Mouse (Mus musculus) hindbrain, embryonic 12.5 days (tissue): ENCODE measurements around the gene Meis3. TPM values are rescaled to one million over a fixed set of nuclear protein-coding genes. Genes with fewer than 3 reads are reported as not detected.

Source experiments
- ATAC-seq: fragments of 200-750 bp; cut with Nextera tagmentation; 2 replicates; pipeline ENCODE4 v1.8.0; 2017; ENCODE audit warnings: moderate TSS enrichment; ENCODE audit not compliant: low FRiP score
- H3K27ac ChIP-seq: fragments of 300-500 bp; sonication (generic); 2 replicates; pipeline ENCODE4 v1.5.1; 2016; ENCODE audit warnings: mild to moderate bottlenecking
- H3K27me3 ChIP-seq: fragments of 300-500 bp; sonication (generic); 2 replicates; pipeline ENCODE4 v1.6.1; 2016; ENCODE audit warnings: mild to moderate bottlenecking
- H3K36me3 ChIP-seq: fragments of 300-500 bp; sonication (generic); 2 replicates; pipeline ENCODE4 v1.6.1; 2016; ENCODE audit warnings: mild to moderate bottlenecking
- H3K4me1 ChIP-seq: fragments of 300-500 bp; sonication (generic); 2 replicates; pipeline ENCODE4 v1.6.1; 2016
- H3K4me2 ChIP-seq: fragments of 300-500 bp; sonication (generic); replicated peaks from 2 replicates; pipeline ENCODE4 v1.6.1; 2016; ENCODE audit warnings: mild to moderate bottlenecking
- H3K4me3 ChIP-seq: fragments of 300-500 bp; sonication (generic); 2 replicates; pipeline ENCODE4 v1.5.1; 2016; ENCODE audit warnings: mild to moderate bottlenecking
- H3K9ac ChIP-seq: fragments of 300-500 bp; sonication (generic); 2 replicates; pipeline ENCODE4 v1.6.1; 2016; ENCODE audit warnings: mild to moderate bottlenecking, moderate library complexity
- H3K9me3 ChIP-seq: fragments of 300-500 bp; sonication (generic); replicated peaks from 2 replicates; pipeline ENCODE4 v1.6.1; 2016; ENCODE audit warnings: mild to moderate bottlenecking
- WGBS: fragments of 180-500 bp; shearing (Covaris S2); methylation state at CpG from one replicate; pipeline ENCODE4 v1.1.7; 2016; 5-methylcytosine and 5-hydroxymethylcytosine counted together
- polyA plus RNA-seq: library from polyadenylated mRNA; unstranded; fragments of >200 nt; fragmentation: Nextera tagmentation; extraction: Ambion mirVana; gene quantifications from 2 replicates; pipeline ENCODE4 v1.2.1, GENCODE M21; 2016

The Meis3 gene
- 136 and 138 TPM in 2 replicates for polyA plus RNA-seq

DNA sequence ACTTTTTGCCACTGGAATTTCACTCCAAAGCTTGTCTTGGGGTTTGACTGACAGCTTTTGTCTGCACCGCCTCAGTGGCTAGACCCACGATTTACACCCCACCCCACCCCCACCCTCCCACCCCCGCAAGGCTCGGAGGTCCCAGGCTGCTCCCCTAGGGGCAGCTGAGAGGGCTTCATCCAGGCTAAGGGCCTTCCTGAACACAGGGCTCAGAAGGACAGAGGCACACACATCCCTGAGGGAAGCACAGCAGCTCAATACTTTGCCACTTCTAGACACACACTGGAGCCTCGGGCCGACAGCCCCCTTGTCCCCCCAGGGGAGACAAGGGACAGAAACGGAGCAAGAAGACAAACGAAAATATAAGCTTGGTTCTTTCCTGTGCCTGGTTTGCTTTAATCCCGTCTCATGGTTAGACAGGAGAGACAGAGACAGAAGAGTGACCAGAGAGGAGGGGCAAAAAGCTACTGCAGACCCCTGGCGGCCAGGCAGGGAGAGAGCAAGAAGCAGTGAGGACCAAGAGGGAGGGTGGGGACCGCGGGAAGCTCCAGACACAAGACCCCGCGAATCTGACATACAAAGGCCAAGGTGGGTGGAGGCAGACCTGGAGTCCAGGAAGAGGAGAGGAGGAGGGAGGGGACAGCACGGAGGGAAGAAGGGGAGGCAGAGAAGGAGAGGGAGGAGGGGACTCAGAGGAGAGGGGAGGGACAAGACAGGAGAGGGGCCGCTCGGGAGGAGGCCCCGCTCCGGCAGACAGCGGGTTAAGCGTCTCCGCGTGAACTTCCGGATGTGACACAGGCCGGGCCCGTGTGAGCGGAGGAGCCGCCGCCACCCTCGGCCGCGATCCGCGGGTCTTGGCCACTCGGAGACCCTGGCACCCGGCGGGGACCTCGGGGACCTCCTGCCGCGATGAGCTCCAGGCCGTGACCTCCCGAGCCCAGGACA, at the start of gene Meis3:
Gene Meis3 (plus strand): TSS at position 494 of the 945 bp plus-strand sequence.
- Histone ChIP-seq H3K4me2 (peak within 1 kb of the TSS; percentile 72), H3K9me3 (no peaks in the 10 kb centered on the region), H3K36me3 (peaks cover 27% of the 10 kb centered on the region), H3K4me3 (peak within 1 kb of the TSS; percentile 55), H3K9ac (peak within 1 kb of the TSS; percentile 75), H3K4me1 (peaks cover 48% of the 10 kb centered on the region), H3K27me3 (peaks cover 2% of the 10 kb centered on the region; the same call in 1 of the 2 replicates), H3K27ac (peak within 1 kb of the TSS; percentile 94)
- WGBS, result under 1% methylated on average over 34 of the region's 42 CpGs
- peak; percentile 90 for ATAC-seq

DNA sequence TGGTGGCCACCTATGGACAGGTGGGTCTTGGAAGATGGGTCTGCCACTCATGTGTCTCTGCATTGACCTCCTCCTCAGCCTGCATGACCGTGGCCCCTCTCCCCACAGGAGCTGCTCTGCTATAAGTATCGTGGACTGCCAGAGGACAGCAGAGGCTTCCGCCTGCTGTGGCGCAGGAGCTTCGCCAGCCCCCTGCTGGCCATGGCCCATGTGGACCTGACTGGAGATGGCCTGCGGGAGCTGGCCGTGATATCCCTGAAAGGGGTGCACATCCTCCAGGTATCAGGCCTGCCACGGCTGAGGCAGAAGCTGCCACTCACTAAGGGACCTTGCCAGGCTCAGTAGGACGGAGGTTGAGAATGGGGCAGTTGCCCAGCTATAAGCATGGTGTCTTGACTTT, 49.1 kb upstream of the Meis3 start:
- ATAC-seq, result no peak
- WGBS, result 78% methylated on average over 9 of the region's 9 CpGs
- no peaks in the 10 kb centered on the region for H3K9me3 ChIP-seq
- no peak overlapping the region for H3K4me3 ChIP-seq
- no peak overlapping the region for H3K9ac ChIP-seq
- H3K27me3 ChIP-seq, result no peaks in the 10 kb centered on the region
- no peak overlapping the region for H3K27ac ChIP-seq
- peaks cover 9% of the 10 kb centered on the region for H3K36me3 ChIP-seq
- no peak overlapping the region for H3K4me2 ChIP-seq
- H3K4me1 ChIP-seq, result peaks cover 17% of the 10 kb centered on the region

DNA sequence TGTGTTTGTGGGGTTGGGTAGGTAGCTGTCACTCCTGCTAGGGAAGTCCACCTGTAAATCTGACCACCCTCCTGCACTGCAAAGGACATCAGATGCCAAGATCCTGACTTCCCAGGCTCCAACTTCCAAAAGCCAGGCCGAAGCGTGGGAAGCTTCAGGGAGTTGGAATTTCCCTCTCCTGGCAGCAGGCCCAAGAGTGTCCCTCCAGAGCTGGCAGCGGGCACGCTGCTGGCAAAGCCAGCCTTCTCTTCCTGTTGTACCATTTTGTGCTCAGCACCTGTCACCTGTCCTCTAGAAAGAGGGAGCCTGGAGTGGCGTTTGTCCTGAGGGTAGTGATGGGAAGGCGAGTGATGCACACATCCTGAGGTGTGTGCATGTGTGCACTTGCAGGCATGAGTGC, 46.5 kb upstream of the Meis3 start:
- H3K36me3 ChIP-seq, result peaks cover 9% of the 10 kb centered on the region
- H3K4me1 ChIP-seq, result peaks cover 42% of the 10 kb centered on the region
- no peak overlapping the region for H3K4me3 ChIP-seq
- ATAC-seq, result no peak
- H3K4me2 ChIP-seq, result no peak overlapping the region
- 91% methylated on average over 6 of the region's 6 CpGs for WGBS
- no peak overlapping the region for H3K9ac ChIP-seq
- H3K9me3 ChIP-seq, result no peaks in the 10 kb centered on the region
- H3K27me3 ChIP-seq, result no peaks in the 10 kb centered on the region
- H3K27ac ChIP-seq, result no peak overlapping the region

DNA sequence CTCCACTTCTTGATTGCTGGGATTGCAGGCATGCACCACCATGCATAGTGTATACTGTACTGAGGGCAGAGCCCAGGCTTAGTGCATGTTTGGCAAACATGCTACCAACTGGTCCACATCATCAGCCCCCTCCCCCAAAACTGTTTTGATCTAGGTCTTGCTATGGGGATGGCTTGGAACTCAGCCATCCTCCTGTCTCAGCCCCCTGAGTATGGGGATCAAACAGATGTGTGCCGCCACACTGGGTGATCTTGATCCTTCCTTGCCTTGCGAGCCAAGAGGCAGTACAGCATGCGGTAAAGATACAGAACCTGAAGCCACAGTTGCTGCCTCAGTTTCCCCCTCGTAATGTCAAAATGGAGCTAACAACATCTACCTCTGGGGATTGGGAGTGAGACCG, 46.0 kb upstream of the Meis3 start:
- Histone ChIP-seq H3K27ac (peak overlapping the region; percentile 90), H3K36me3 (peaks cover 9% of the 10 kb centered on the region), H3K4me1 (peaks cover 48% of the 10 kb centered on the region), H3K4me3 (no peak overlapping the region), H3K27me3 (no peaks in the 10 kb centered on the region), H3K4me2 (peak overlapping the region; percentile 74), H3K9me3 (no peaks in the 10 kb centered on the region), H3K9ac (no peak overlapping the region)
- ATAC-seq, result no peak
- 67% methylated on average over 5 of the region's 5 CpGs for WGBS

DNA sequence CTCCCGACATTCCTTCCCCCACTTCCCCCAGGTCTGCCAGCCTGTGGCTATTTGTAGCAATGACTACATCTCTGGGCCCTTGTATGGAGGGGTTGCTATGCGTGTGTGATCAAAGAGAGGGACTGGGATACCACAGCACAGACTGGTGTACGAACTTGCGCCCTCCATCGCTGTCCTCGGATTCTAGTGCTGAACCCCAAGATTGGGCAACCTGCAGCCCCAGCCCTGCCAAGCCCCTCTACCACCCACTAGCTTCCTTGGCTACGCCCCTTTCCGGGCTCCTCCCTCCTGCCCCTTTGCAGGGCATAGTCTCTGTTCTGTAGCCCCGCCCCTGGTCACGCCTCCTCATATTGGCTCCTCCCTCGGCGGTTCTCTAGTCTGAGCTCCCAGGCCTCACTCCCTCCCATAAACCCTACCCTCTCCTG, 45.5 kb upstream of the Meis3 start, which contains the start of gene Slc8a2:
Gene Slc8a2 (plus strand): TSS at position 406 of the 425 bp plus-strand sequence.
- H3K27ac ChIP-seq, result peak within 1 kb of the TSS; percentile 90
- peak within 1 kb of the TSS; percentile 85 for H3K9ac ChIP-seq
- peaks cover 53% of the 10 kb centered on the region for H3K4me1 ChIP-seq
- H3K36me3 ChIP-seq, result peaks cover 9% of the 10 kb centered on the region
- peak; percentile 84 for ATAC-seq
- 2% methylated on average over 12 of the region's 12 CpGs for WGBS
- H3K9me3 ChIP-seq, result no peaks in the 10 kb centered on the region
- no peaks in the 10 kb centered on the region for H3K27me3 ChIP-seq
- H3K4me3 ChIP-seq, result peak within 1 kb of the TSS; percentile 71
- H3K4me2 ChIP-seq, result peak within 1 kb of the TSS; percentile 74

DNA sequence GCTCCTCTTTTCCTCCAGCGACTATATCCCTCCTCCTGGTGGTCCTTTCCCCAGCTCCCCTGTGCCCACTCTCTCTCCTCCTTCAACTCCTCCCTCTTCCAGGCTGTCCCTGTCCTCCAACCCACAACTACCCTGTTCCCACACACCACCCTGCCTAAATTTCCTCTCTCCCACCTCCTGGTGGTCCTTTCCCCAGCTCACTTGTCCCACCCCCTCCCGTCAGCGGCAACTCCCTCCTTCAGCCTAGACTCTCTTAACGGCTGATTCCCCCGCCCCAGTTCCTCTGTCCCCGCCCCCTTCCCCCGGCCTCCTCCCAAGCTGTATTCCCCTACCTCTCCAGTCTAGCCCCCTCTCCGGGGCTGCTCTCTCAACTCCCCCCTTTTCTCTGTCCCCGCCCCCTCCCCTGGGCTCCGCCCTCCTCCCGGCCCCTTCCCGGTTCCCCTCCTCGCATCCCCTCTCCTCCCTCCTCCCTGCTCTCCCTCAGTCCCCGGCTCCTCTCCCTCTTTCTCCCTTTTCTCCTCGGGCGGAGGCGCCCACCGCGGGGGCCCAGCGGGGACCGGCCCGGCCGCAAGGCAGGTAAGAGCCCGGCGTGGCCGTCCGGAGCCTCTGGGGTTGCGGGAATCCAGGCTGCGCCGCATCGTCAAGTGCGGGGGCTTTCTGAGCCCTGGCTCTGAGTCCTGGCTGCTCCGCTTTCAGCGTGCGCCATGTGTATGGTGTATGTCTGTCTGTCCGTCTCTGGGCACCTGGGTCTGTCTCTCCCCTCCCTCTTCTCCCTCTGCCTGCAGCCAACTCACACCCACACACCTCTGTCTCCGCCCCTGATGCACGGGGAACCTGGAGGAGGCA, 44.8 kb upstream of the Meis3 start:
- H3K9me3 ChIP-seq, result no peaks in the 10 kb centered on the region
- H3K27me3 ChIP-seq, result no peaks in the 10 kb centered on the region
- 0% methylated on average over 34 of the region's 38 CpGs for WGBS
- peaks cover 9% of the 10 kb centered on the region for H3K36me3 ChIP-seq
- peak overlapping the region; percentile 71 for H3K4me3 ChIP-seq
- peak overlapping the region; percentile 90 for H3K27ac ChIP-seq
- peak overlapping the region; percentile 74 for H3K4me2 ChIP-seq
- ATAC-seq, result peak; percentile 76
- peak overlapping the region; percentile 85 for H3K9ac ChIP-seq
- H3K4me1 ChIP-seq, result peaks cover 58% of the 10 kb centered on the region

- no peaks in the 10 kb centered on the region for H3K27me3 ChIP-seq
- H3K36me3 ChIP-seq, result no peaks in the 10 kb centered on the region
- no peaks in the 10 kb centered on the region for H3K9me3 ChIP-seq
- peak overlapping the region; percentile 90; the same call in 1 of the 2 replicates for H3K27ac ChIP-seq
- peak overlapping the region; percentile 85 for H3K9ac ChIP-seq
- H3K4me2 ChIP-seq, result peak overlapping the region; percentile 74
- H3K4me3 ChIP-seq, result peak overlapping the region; percentile 71
- no peak for ATAC-seq
- peaks cover 67% of the 10 kb centered on the region for H3K4me1 ChIP-seq
- 38% methylated on average over 13 of the region's 13 CpGs for WGBS
Measured at GRCm38 (mm10) chr7:16130956-16131634, 43.8 kb upstream of the Meis3 start.

DNA sequence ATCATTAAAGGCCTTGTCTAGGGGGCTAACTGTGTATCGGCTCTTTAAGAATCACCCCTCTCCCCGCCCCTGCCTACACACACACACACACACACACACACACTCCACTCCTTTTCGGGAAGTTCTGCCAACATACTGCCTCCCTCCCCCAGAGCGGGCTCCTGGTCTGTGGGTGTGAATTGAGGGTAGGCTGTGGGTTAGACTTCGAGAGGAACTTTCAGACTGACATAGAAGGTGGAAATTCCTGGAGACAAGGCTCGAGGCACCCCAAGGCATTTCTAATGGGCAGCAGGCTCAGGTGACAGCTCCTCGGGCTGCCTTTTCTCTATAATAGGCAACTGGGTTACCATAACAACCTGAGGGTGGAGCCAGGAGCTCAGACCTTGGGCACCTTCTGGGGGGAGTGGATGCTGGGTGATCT, 42.7 kb upstream of the Meis3 start:
- no peak for ATAC-seq
- Histone ChIP-seq H3K27me3 (no peaks in the 10 kb centered on the region), H3K4me1 (peaks cover 69% of the 10 kb centered on the region), H3K4me3 (peak overlapping the region; percentile 71), H3K27ac (peak overlapping the region; percentile 58), H3K4me2 (peak overlapping the region; percentile 74), H3K9ac (peak overlapping the region; percentile 32; the same call in 1 of the 2 replicates), H3K9me3 (no peaks in the 10 kb centered on the region), H3K36me3 (no peaks in the 10 kb centered on the region)
- 14% methylated on average over 5 of the region's 7 CpGs for WGBS

GRCm38 (mm10) chr7:16132926-16133325, 42.0 kb upstream of the Meis3 start:
- H3K27ac ChIP-seq, result 0 out of 2 replicates have a peak overlapping the region, but pooled peaks have one; percentile 44
- H3K36me3 ChIP-seq, result no peaks in the 10 kb centered on the region
- no peak overlapping the region for H3K4me3 ChIP-seq
- peaks cover 69% of the 10 kb centered on the region for H3K4me1 ChIP-seq
- H3K27me3 ChIP-seq, result no peaks in the 10 kb centered on the region
- WGBS, result 71% methylated on average over 3 of the region's 3 CpGs
- peak overlapping the region; percentile 9; the same call in 1 of the 2 replicates for H3K4me2 ChIP-seq
- no peak for ATAC-seq
- no peak overlapping the region for H3K9ac ChIP-seq
- no peaks in the 10 kb centered on the region for H3K9me3 ChIP-seq

DNA sequence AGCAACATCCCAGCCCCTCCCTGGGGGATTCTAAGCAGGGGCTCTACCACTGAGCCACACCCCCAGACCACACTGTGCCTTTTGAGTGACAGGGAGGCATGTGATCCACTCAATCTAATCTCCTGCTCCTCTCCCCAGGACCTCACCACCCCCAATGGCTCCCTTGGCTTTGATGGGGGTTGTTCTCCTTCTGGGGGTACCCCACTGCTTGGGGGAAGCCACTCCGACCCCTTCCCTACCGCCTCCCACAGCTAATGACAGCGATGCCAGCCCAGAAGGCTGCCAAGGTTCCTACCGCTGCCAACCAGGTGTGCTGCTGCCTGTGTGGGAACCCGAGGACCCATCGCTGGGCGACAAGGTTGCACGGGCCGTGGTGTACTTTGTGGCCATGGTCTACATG, 41.2 kb upstream of the Meis3 start:
- no peak overlapping the region for H3K4me3 ChIP-seq
- H3K4me2 ChIP-seq, result peak overlapping the region; percentile 9; the same call in 1 of the 2 replicates
- ATAC-seq, result no peak
- peak overlapping the region; percentile 79 for H3K27ac ChIP-seq
- no peaks in the 10 kb centered on the region for H3K27me3 ChIP-seq
- H3K9me3 ChIP-seq, result no peaks in the 10 kb centered on the region
- no peaks in the 10 kb centered on the region for H3K36me3 ChIP-seq
- no peak overlapping the region for H3K9ac ChIP-seq
- WGBS, result 92% methylated on average over 9 of the region's 9 CpGs
- H3K4me1 ChIP-seq, result peaks cover 68% of the 10 kb centered on the region

GRCm38 (mm10) chr7:16134951-16135392, 39.9 kb upstream of the Meis3 start:
- ATAC-seq, result peak; percentile 71
- H3K4me3 ChIP-seq, result 0 out of 2 replicates have a peak overlapping the region, but pooled peaks have one; percentile 12
- H3K9me3 ChIP-seq, result no peaks in the 10 kb centered on the region
- peak overlapping the region; percentile 79 for H3K27ac ChIP-seq
- WGBS, result 25% methylated on average over 7 of the region's 7 CpGs
- H3K36me3 ChIP-seq, result peaks cover 5% of the 10 kb centered on the region; the same call in 1 of the 2 replicates
- no peak overlapping the region for H3K9ac ChIP-seq
- H3K27me3 ChIP-seq, result no peaks in the 10 kb centered on the region
- peak overlapping the region; percentile 9 for H3K4me2 ChIP-seq
- peaks cover 56% of the 10 kb centered on the region for H3K4me1 ChIP-seq
